Mouse (Mus musculus) ovary, postnatal 14 days (tissue): ENCODE measurements at regions not wholly inside any gene's neighbourhood (a gene's known extent, or its start where the extent isn't known, plus 50 kb on each side); places are given as distances from the start of the nearest gene placed in this dataset.
"Not testable (repeated sequence)": the region's sequence is repeated elsewhere in the genome, so short reads cannot be mapped to it uniquely, and the experiment has no call there.

Source experiments
- DNase-seq: peaks from one replicate; pipeline ENCODE4 v3.0.0; 2022; ENCODE audit warnings: low spot score

DNA sequence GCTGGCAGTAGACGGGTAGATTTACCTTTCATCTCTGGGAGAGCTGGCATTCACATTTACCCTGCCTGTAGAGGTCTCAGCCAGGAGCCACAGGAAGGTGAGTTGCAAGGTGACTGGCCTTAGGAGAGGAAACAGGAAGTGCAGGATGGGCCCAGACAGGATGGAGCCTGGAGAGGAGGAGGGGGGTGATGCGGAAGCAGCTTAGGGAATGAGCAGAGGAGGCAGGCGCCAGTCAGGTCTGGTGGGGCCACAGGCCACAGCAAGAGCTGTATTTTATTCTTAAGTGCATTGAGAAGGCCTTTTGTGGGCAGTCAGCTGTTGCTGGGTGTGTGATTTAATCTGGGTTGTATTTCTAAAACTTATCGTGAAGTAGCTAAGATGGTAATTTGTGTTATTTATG lies 108.2 kb upstream of the Nxpe4 start:
- DNase-seq, result no peak

- DNase-seq, result no peak
Measured at GRCm38 (mm10) chr9:48055246-48055645, 106.6 kb upstream of the Nxpe4 start.

- DNase-seq, result peak; percentile 15
Measured at GRCm38 (mm10) chr9:48058599-48058998, 103.2 kb upstream of the Nxpe4 start.

DNA sequence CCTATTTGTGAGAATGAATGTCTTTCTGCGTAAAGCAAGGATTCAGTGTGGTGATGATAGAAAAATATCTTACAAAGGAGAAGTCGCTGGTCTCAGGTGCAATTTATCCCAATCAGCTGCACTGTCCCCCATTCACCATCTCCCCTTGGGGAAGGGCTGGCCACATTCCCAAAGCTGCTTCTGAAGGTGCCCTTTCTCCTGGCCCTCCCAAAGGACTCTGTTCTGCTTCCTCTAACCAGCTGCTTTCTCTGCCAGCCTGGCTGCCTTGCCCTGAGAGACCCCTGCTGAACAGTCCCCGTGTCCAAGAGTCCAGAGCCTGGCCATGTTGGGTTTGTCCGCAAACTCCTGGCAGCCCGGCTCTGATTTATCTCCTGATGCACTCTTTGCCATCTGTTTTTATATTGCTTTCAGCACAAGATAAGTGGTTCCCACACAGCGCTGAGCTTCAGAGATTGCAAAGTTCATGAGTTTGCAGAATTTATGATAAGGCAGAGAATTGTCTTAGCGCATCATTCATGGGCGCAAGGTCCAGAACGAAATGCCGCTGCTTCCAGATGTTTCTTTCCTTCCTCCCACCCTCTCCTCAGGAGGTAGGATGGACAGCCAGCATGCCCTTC lies 102.2 kb upstream of the Nxpe4 start:
- DNase-seq, result no peak

DNA sequence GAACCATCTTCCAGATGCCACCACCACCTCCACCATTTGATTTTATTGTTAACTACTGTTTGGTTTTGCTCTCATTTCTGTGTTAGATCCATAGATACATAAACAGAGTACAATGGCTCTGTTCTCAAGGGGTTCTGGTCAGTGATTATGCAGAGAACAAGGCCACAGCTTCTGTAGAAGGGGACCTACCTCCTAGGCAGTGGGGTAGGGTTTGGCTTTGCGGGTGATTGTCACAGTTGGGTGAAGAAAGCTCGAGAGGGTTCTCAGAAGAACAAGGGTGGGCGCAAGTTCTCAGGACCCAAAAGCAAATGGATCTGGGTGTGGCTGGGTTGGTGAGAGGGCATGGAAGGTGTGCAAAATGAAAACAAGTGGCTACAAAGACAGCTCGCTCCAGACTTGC lies 100.8 kb upstream of the Nxpe4 start:
- DNase-seq, result no peak

GRCm38 (mm10) chr9:48066730-48067345 lies 95.0 kb upstream of the Nxpe4 start:
- DNase-seq, result no peak

DNA sequence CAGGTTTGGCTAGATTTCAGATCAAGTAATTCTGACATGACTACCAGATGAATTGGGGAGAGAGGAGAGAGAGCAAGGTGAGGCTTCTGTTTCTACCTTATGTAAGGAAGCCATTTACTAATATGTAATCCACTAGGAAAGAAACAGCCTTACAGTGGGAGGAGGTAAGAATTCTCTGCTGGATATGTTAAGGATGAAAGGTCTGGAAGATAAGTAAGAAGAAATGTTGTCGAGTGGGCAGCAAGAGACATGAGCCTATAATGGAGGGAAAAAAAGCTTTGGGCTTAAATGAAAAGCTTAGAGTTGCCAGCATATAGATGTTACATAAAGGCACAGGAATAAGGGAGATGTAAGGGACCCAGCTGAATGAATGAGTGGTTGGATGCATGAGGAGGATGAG lies 89.2 kb upstream of the Nxpe4 start:
- no peak for DNase-seq

- no peak for DNase-seq
Measured at GRCm38 (mm10) chr9:48073096-48073495, 88.7 kb upstream of the Nxpe4 start.

DNA sequence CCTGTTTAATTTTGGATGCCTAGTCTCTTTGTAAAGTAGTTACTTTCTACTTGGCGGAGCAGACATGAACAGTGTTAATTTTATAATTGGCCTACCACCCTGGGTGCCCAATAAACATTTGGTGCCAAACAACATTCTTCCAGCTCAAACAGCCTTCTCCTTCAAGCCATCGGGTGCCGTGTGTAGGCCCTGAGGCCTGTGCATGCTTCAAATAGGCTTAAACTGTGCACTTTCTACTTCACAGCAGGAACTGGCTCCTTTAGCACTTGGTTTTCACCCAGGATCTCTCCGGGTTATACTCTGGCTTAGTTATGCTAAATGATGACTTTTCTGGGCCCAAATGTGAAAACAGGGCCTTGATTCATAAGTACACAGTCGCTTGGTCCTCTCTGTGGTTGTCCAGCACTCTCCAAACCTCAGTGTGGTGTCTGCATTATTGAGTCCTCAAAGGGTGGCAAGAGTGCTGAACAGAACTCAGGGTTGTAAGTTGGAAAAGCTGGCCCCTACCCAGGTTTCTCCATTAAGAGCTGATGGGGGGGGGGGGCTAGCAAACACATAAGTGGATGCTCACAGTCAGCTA lies 86.1 kb upstream of the Nxpe4 start:
- no peak for DNase-seq

- no peak for DNase-seq
Measured at GRCm38 (mm10) chr9:48082461-48082860, 79.4 kb upstream of the Nxpe4 start.

GRCm38 (mm10) chr9:48084196-48084595 lies 77.6 kb upstream of the Nxpe4 start:
- DNase-seq, result not testable (repeated sequence)

DNA sequence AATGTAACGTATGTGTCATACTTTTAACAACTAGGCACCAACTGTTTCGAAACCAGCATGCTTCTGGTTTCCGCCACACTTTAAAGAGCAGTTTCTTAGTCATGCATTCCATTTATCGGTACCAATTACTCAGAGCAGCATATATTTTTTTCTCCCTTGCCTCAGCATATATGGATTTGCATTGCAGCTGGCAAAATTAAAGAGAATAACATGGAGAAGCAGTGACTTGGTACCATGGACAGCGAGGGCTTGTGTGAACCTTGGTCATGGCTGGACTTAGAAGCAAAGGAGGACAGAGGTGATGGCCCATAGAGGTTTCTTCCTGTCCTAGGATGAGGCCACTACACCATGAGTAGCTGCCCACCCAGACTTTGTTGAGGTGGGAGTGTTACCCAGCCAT lies 72.2 kb upstream of the Nxpe4 start:
- no peak for DNase-seq

DNA sequence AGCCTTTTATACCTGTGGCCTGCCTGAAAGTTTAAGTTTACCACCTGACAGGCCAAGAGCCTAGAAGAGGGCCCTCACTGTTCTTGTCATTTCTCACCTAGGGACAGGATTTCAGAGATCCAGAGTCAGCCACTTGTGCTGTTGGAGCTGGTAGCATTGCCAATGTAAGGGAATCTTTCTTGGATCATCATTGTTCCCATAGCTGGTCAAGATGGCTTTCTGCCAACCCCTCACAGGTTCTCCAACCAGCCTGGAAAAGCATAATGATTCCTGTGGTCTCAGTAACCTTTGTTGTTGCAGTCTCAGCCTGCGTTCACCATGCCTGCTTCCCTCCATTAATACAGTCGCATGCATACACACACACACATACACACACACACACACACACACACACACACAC lies 67.1 kb upstream of the Nxpe4 start:
- no peak for DNase-seq

GRCm38 (mm10) chr9:48099846-48100245 lies 62.0 kb upstream of the Nxpe4 start:
- DNase-seq, result no peak

DNA sequence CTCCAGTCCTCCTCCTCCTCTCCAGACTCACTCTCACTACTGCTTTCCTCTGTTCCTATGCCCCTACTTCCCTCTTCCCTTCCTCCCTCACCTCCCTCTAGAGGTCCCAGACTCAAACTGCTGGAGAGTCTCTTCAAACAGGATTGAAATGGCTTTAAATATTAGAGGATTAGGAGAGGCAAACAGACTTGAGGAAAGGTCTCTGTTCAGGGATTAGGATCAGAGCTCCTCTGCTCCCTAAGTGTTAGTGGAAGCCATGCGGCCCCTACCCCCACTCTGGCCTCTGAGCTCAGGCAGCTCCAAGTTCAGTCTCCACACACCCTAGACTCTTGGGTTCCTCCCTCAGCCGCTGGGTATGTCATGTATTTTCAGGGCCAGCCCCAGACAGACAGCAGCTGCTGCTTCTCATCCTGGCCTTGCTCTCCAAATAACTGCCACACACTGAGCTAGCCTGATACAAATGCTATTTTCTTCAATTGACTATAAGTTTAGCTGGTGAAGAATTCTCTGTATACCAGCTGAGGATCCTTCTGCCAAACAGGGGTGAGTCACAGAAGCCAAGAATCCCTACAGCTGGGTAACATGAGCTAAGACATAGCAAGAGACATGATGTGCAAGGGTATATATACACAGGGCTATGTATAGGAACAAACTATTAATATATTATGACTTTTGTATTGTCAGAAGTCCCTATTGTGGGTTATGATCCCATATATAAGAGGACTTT lies 55.2 kb upstream of the Nxpe4 start:
- DNase-seq, result peak; percentile 11

- no peak for DNase-seq
Measured at GRCm38 (mm10) chr9:48108994-48109619, 52.7 kb upstream of the Nxpe4 start.

- DNase-seq, result no peak
Measured at GRCm38 (mm10) chr9:48111316-48111890, 50.4 kb upstream of the Nxpe4 start.
